Mouse (Mus musculus) regulatory T cell (primary cell): ENCODE measurements around the gene Il4i1.

Experiments
- in situ Hi-C: fragments of 300-600 bp; cut with MboI, MseI; formaldehyde crosslinking; loops from one replicate; pipeline ENCODE4 v1.15.1; 2025; ENCODE audit warnings: high pct_unique_total_duplicates

The Il4i1 gene

GRCm38 (mm10) chr7:44815721-44816469 lies at the start of gene Il4i1, which contains the start of gene Nup62:
Gene Il4i1 (plus strand): TSS chr7:44816387.
Gene Nup62 (plus strand): TSS chr7:44816088.
- in situ Hi-C loops: loop anchor here (10.0 kb wide), 1 partner anchor 71 kb away; the partner anchor contains the start of gene Vrk3

- in situ Hi-C loops: loop anchor here (5.0 kb wide), 1 partner anchor 39 kb away; no protein-coding TSS in a partner anchor
Observed at GRCm38 (mm10) chr7:44768129-44768528, 48.1 kb upstream of the Il4i1 start.

- in situ Hi-C loops: no loop called here
Observed at GRCm38 (mm10) chr7:44770046-44770578, 46.1 kb upstream of the Il4i1 start.

- in situ Hi-C loops: no loop called here
Observed at GRCm38 (mm10) chr7:44772591-44773204, 43.5 kb upstream of the Il4i1 start.

GRCm38 (mm10) chr7:44776849-44777498 lies 39.2 kb upstream of the Il4i1 start:
- in situ Hi-C loops: no loop called here

- in situ Hi-C loops: no loop called here
Observed at GRCm38 (mm10) chr7:44780101-44780500, 36.1 kb upstream of the Il4i1 start.

- in situ Hi-C loops: loop anchor here (5.0 kb wide), 1 partner anchor 77 kb away; no protein-coding TSS in a partner anchor
Observed at GRCm38 (mm10) chr7:44789531-44789930, 26.7 kb upstream of the Il4i1 start.

- in situ Hi-C loops: loop anchor here (5.0 kb wide), 1 partner anchor 1378 kb away; no protein-coding TSS in a partner anchor
Observed at GRCm38 (mm10) chr7:44790066-44790465, 26.1 kb upstream of the Il4i1 start.

GRCm38 (mm10) chr7:44792781-44793180 lies 23.4 kb upstream of the Il4i1 start:
- in situ Hi-C loops: loop anchor here (5.0 kb wide), 1 partner anchor 1380 kb away; no protein-coding TSS in a partner anchor

- in situ Hi-C loops: loop anchor here (5.0 kb wide), 1 partner anchor 42 kb away; no protein-coding TSS in a partner anchor
Observed at GRCm38 (mm10) chr7:44808927-44809326, 7.3 kb upstream of the Il4i1 start.

GRCm38 (mm10) chr7:44809466-44809865 lies 6.7 kb upstream of the Il4i1 start:
- in situ Hi-C loops: loop anchor here (5.0 kb wide), 1 partner anchor 42 kb away; no protein-coding TSS in a partner anchor

GRCm38 (mm10) chr7:44810365-44810764 lies 5.8 kb upstream of the Il4i1 start:
- in situ Hi-C loops: loop anchor here (10.0 kb wide), 1 partner anchor 66 kb away; the partner anchor contains the start of gene Vrk3

- in situ Hi-C loops: loop anchor here (10.0 kb wide), 1 partner anchor 66 kb away; the partner anchor contains the start of gene Vrk3
Observed at GRCm38 (mm10) chr7:44810819-44811557, 5.2 kb upstream of the Il4i1 start.

- in situ Hi-C loops: loop anchor here (10.0 kb wide), 1 partner anchor 68 kb away; the partner anchor contains the start of gene Vrk3
Observed at GRCm38 (mm10) chr7:44812651-44813325, 3.4 kb upstream of the Il4i1 start.

- in situ Hi-C loops: loop anchor here (10.0 kb wide), 1 partner anchor 69 kb away; the partner anchor contains the start of gene Vrk3
Observed at GRCm38 (mm10) chr7:44813985-44814384, 2.2 kb upstream of the Il4i1 start.

- in situ Hi-C loops: loop anchor here (10.0 kb wide), 1 partner anchor 70 kb away; the partner anchor contains the start of gene Vrk3
Observed at GRCm38 (mm10) chr7:44814423-44814822, 1.8 kb upstream of the Il4i1 start.

- in situ Hi-C loops: loop anchor here (10.0 kb wide), 1 partner anchor 70 kb away; the partner anchor contains the start of gene Vrk3
Observed at GRCm38 (mm10) chr7:44814952-44815553, 1.1 kb upstream of the Il4i1 start.

- in situ Hi-C loops: loop anchor here (10.0 kb wide), 1 partner anchor 72 kb away; the partner anchor contains the start of gene Vrk3
Observed at GRCm38 (mm10) chr7:44816470-44817021, 359 bp downstream of the Il4i1 start, which contains the start of gene Atf5. Gene Atf5 (minus strand): TSS chr7:44816658.

- in situ Hi-C loops: loop anchor here (10.0 kb wide), 1 partner anchor 73 kb away; the partner anchor contains the start of gene Vrk3
Observed at GRCm38 (mm10) chr7:44817441-44817840, 1.3 kb downstream of the Il4i1 start.
